Mouse (Mus musculus) 3134 (cell line): ENCODE data around the gene Tspan17.

Experiments
- DNase-seq: peaks from one replicate; pipeline ENCODE4 v3.0.0-alpha.2; 2011; ENCODE audit warnings: low spot score; ENCODE audit not compliant: insufficient read length; ENCODE audit errors: extremely low read depth

Tspan17 gene

DNA sequence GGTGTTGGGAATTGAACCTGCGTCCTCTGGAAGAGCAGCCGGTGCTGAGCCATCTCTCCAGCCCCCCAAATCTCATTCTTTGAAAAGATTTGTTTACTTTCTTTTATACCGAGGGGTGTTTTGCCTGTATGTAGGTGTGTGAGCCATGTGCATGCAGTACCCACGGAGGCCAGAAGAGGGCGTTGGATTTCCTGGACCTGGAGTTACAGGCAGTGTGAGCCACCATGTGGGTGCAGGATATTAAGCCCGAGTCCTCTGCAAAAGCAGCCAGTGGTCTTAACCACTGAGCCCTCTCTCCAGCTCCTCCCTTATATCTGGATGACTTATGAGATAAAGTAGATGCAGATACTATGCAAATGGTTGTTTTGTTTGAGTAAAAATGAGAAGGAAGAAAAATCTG, 13.8 kb downstream of the Tspan17 start:
- no peak for DNase-seq

DNA sequence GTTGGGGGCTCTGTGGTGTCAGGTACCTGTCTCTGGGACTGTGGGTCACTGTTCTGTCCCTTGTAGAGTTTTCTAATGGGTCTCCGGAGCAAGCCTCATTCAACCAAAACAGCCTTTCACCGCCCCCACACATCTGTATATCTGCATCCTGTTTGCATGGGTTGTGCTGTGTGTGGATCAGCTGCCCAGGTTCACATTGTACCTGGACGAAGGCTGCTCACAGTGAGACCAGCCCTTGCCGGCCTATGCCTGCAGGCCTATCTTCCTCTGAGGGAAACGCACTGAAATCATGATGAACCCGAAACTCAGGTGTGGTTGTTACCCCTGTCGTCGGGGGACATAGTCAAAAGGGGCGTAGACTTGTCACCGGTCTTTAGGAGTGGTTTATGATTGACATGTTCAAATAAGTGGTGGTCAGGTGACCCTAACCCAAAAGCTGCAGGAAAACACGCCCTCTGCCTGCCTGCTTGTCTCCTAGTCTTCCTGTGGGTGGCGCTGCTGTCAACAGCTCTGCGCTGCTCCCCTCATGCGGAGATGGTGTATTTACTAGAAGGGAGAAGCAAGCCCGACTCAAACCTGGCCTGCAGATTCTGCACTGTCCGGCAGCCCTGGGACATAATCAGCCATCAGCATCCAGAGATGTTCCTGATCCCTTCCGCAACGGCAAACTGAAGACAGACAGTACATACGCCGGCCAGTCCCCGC, 16.1 kb downstream of the Tspan17 start:
- no peak for DNase-seq

DNA sequence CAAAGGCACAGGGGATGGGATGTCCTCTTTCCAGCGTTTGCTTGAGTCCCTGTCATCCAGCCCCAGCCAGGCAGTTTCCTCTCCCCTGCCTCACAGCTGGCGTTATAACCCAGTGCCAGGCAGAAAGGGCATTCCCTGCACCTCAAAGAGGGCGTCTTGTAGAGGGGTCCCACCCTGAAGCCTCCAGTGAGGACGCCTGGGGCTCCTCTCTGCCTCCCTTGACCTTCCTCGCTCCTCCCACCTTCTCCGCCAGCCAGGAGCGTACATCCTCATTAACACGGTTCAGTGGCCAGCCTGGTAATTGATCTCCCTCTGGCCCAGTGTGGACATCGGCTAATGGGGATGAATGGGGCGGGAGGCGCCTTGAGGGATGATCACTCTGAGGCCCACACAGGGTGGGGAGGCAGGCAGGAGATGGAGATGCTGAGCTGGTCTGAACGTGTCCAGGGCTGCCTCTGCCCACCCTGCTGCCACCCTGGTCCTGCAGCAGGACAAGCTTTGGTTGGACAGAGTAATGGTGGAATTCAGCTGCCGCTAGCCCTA, 17.3 kb downstream of the Tspan17 start:
- DNase-seq, result no peak

DNA sequence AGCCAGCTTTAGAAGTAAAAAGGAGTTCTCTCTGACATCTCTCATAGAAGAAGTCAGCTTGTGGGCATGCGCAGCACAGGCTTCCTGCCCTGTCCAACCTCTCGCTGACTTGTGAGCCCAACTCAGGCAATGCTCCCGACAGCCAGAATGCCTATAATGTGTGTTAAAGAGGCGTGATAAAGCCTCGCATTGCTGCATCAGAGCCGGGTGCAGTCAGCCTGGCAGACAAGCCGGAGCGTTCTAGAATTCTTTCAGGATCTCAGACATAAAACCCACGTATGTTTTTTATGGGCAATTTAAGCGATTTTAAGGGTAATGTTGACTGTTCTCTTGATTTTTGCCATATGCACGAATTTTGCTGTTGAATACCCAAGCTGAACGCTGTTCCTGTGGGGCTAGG, 18.9 kb downstream of the Tspan17 start:
- no peak for DNase-seq

DNA sequence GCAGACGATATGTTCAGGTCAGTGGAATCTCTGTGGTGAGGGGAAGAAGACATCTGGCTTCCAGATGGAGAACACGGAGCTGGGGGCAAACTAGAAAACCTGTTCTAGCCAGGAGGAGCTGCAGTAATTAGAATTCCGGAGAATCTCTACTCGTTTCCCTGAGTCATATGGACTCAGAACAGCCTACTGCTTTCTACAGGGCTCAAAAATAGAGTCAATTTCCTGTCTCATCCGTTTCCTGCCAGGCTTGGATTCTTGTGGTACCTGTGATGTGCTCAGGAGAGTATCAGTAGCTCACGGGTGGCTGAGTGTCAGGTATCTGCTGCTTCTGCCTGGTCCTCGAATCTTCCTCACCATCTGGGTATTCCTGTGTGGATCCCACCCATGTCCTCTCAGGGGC, 22.3 kb downstream of the Tspan17 start:
- no peak for DNase-seq

DNA sequence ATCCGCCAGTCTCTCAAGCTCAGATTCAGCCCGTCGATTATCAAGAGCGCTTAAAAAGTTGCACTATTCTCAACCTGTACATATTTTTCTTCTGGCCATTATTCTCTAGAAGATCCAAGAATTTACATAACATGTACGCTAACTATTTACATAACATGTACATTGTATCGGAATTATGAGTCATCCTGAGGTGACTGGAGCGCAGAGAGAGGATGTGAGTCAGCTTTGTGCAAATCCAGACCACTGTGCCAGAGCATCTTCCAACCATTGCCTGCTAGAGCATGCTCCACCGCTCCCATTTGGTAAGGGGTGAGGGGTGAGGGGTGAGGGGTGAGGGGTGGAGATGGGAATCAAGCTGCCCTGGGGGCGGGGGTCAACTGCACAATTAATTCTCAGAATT, 24.2 kb downstream of the Tspan17 start:
- DNase-seq, result no peak

DNA sequence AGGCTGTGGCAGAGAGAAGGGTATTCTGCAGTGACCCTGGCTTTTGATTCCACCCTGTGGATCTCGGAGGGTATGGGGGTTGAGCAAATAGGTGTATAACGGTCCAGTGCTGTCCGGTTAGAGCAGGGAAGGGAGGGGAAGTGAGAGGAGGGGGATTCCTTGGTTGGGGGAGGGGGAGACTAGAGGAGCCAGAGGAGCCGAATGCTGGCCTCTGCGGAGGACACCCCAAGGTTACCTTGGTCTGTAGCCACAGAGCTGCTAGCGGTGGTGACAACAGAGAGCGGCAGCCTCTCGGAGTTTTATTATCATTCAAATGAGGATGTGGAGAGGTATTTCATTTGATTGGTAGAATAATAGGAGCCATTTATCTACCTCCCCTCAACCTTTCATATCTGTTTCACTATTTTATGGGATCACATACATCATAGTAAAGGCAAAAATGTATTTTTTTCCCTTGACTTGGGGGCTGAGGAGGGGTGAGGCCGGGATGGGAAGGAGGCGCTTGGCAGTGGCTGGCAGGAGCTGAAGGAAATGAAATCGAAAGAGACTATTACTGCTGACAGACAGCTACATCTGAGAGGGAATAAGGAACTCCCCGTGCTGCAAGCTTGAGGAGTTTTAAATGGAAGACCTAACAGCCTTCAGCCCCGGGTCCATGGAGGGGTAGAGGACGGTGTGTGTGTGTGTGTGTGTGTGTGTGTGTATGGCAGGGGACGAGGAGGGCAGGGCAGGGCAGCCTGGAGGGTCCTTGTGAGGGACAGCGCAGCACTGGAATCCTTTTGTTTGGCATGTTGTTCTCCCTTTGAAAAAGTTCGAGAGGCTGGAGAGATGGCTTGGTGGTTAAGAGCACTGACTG, 29.4 kb downstream of the Tspan17 start:
- no peak for DNase-seq

DNA sequence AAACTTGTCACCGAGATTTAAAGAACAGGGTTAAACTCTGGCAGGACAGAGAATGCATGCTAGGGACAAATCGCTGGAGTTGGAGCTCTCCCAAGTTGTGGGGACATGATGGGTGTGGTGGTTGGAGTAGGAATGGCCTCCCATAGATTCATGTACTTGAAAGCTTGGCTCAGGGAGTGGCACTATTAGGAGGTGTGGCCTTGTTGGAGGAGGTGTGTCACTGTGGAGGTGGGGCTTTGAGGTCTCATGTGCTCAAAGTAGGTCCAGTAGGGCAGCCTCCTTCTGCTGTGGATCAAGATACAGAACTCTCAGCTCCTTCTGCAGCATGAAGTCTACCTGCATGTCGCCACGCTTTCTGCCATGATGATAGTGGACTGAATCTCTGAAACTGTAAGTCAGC, 31.9 kb downstream of the Tspan17 start:
- no peak for DNase-seq

DNA sequence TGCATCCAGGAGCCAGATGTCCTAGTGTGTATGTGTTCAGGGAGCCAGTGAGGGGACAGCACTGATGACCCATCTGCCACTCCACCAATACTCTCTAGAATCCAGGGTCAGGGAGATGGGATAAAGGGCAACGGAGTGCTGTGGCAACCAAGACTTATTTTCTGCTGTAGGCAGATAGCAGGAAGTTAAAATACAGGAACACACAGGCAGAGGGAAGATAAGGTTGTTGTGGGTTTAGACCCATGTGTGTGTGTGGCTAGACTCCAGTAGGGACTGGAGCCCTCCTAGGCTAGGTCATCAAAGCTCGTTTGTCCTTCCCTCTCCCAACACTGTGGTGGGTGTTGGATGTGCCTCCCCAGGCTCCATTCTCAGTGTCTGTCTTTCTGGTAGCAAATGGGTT, 32.8 kb downstream of the Tspan17 start:
- DNase-seq, result no peak

DNA sequence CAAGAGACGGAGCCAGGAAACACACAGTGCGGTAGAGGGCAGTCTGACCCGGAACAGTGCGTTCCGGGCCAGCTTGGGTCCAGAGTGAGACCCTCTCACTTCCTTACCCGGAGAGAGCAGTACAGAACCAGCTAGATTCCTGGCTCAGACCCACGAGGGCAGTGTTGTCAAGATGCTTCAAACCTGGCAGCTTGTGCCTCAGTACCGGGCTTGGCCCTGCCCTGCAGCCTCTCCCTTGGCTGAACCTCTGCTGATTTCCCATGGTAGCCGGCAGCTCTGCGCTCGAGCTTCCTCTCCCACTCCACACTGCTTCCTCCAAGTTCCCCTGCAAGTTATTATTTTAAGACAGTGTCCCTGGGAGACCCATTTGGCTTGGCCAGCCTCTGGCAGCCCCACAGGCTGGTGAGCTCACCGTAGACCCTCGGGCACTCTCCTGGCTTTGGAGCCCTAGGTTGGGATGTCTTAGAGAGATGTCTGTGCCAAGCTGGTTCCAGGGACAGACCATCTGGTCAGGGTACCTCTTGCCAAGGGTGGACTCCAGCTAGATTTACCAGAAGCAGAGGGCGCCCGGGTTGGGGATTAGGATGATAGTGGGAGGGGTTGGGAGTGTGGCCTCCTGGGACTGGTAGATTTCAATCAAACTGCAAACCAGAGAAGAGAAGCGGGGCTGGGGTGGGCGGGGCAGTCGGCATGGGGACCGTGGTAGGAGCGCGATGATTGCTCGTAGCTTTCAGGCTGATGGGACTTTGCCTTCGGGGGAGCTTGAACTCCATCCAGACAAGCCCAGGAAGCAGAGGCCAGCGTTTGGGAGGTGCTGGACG, 35.1 kb downstream of the Tspan17 start:
- peak; percentile 94 for DNase-seq

DNA sequence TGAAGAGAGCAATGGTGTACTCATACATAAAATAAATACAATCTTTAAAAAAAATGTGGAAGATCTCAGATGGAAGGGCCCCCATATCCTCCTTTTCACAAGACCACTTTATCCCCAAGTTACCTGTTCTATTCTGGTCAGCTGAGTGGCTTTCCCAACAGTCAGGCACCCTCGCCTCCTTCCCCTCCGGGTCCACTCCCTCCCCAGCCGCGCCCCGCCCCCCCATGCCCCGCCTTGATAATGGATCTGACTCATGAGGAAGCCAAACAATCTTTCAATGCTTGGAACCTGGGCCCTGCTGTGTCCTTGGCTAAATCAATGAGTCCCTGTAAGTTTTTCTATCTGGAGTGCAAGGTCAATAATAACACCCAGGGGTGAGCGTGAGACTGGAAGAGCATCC, 38.8 kb downstream of the Tspan17 start:
- DNase-seq, result peak; percentile 41

DNA sequence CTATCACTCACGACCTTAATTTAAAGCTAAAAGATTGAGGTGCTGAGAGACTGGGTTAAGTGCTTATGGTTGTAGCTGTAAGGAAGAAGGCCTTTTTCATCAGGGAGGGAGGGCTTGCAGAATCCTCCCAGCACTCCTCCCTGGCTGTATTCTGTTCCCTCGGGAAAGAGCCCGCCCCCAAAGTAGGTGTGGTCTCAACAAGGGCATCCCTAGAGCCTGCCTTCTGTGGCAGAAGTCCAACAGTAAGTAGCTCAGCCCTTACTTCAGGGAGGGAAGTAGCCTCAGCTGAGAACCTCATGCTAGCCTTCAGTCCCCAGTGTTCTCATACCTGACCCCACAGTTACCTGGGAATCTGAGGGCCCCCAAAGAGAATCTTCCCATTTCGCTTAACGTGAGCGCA, 39.3 kb downstream of the Tspan17 start:
- DNase-seq, result peak; percentile 37

DNA sequence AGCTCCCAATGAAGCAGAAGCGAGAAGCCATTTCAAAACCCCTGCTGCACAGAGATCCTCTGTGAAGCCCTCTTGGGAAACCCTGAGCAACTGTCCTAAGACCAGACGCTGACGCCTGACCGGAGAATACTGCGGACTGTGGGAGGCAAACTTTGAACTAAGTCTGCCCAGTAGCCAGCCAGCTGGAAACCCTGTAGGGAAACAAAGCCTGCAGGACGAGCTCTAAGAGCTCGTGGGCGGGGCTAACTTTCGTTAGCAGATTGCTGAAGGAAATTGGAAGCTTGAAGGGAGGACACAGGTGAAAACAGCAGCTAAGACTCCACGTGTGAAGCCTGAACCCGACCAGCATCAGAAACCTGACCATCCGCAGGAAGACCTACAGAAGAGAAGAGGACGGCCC, 40.3 kb downstream of the Tspan17 start:
- no peak for DNase-seq

DNA sequence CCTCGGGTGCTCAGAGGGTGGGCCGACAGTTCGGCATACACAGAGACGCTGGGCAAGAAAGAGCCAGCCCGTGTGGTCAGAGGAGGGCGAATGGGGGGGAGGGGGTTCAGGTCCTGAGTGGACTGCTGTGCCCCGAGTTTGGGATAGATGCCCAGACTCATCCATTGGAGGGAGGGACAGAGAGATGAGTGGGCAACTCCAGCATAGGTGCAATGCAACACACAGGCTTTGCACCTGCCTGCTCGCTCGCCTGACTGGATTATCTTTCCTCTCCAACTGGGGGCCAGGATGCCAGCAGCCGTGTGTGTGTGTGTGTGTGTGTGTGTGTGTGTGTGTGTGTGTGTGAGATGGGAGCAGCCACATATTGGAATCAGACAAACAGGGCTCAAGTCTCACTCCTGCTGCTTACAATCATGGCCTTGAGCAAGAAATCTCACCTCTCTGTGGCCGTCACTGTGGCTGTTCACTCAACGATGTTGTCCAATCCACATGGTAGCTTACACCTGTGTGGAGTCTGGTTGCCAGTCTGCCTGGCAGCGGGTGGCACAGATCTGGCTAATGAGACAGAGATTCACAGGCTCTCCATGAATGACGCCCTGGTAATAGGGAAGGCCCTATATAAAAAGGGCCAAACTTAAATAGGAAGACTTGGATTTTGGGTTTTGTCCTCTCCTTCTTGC, 47.3 kb downstream of the Tspan17 start:
- DNase-seq, result no peak

DNA sequence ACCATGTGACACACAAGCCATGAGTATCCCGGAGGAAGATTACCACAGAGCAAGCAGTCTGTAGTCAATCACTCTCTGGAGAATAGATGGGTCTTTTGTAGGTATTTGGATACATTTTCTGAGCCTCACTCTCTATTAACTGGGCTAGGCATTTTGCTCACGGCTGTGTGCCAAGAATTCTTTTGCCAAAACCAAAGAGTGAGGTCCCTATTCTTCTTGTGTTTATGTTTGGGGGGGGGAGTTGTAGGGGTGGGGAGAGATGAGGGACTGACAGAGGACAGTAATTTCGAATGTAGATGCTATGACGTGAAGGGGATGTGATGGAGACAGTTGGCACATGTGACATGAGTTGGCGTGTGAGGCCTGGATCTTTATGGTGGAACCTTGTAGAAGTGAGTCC, 47.9 kb downstream of the Tspan17 start:
- DNase-seq, result no peak

DNA sequence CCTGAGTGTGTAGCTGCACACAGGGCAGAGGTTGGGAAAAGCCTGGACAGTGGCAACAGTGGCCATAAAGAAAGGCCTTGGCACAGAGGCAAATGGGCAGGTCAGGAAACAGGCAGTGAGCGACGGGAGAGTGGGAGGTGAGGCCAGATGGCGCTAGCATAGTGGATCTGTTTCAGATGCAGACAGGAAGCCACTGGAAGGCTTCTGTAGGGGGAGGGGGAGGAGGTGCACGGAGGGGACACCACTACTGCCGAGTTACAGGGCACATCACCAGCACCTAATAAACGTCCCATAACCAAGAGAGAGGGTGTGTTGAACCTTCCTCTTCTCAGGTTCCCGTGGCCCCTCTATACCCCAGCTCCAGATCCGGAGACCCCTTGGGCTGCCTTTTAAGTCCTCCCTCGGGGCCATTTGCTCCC, 48.3 kb downstream of the Tspan17 start:
- DNase-seq, result peak; percentile 40

DNA sequence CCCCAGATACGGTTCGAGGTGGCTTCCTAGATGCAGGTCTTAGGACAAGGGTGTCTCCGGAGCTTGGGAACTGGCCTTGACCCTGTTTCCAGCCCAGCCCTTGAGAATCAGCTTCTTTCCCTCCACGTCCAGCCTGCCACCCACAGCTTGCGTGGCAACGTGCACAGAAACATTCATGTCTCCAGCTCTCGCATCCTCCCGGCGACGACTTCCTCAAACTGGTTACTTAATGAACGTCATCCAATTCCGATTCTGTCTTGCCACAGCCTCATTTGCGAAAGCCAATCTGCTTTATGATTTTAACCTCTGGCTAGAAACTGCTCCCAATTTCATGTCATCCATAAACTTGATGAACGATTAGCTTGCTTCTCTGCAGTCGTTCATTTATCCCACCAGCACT, 49.4 kb downstream of the Tspan17 start:
- no peak for DNase-seq

DNA sequence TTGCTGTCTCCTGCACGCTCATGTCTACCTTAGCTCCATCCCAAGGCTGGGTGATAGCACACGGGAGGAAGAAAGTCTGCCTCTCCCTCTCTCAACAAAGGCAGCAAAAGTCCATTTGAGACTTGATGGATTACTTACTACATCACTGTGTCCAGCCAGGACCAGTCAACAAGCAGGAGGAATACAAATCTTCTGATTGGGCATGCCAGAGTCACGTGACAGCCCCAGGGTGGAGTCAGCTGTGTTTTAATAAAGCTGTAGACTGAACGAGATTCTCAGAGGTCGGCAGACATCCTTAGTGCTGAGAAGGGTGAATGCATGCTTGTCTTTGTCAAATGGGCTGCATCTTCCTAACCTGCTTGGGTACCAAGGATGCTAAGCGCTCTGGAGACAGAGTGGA, 50.0 kb downstream of the Tspan17 start:
- no peak for DNase-seq

DNA sequence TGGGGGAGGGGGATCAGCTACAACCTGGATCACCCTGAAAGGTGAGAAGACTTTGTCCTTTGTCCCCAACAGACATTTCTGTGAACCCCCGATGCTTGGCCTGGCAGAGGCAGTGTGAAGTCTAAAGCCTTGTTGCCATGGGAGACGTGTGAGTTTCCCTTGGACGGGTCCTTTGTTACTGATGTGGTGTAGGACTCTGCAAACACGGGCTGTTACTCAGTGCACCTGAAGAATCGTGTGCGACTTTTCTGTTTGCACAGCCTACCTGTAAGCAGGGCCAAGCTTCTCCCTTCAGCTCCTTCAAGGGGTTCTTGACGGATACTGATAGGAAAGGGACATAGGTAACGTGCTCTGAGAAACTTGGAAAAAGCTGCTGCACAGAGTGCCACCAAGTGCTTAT, 55.4 kb downstream of the Tspan17 start:
- DNase-seq, result no peak
